Mouse (Mus musculus): ENCODE data around the gene Rcvrn.
A peak's percentile ranks its signal among the peaks of the same experiment; 100 is the strongest.

GRCm38 (mm10) chr11:67652194-67652892 lies 42.8 kb upstream of the Rcvrn start:
- TF ChIP-seq CTCF (conservative IDR thresholded peaks at IDR 0.05; ENCODE audit: low read length) (peak; percentile 68), NANOG (IDR thresholded peaks at IDR 0.05; ENCODE audit: borderline replicate concordance, low read length) (no peak)

Measured in E14TG2a.4 (cell line).